Mouse (Mus musculus) regulatory T cell (primary cell): ENCODE data around the gene Bag6.

Experiments
- in situ Hi-C: fragments of 300-600 bp; cut with MboI, MseI; formaldehyde crosslinking; loops from one replicate; pipeline ENCODE4 v1.15.1; 2025; ENCODE audit warnings: high pct_unique_total_duplicates

The Bag6 gene

DNA sequence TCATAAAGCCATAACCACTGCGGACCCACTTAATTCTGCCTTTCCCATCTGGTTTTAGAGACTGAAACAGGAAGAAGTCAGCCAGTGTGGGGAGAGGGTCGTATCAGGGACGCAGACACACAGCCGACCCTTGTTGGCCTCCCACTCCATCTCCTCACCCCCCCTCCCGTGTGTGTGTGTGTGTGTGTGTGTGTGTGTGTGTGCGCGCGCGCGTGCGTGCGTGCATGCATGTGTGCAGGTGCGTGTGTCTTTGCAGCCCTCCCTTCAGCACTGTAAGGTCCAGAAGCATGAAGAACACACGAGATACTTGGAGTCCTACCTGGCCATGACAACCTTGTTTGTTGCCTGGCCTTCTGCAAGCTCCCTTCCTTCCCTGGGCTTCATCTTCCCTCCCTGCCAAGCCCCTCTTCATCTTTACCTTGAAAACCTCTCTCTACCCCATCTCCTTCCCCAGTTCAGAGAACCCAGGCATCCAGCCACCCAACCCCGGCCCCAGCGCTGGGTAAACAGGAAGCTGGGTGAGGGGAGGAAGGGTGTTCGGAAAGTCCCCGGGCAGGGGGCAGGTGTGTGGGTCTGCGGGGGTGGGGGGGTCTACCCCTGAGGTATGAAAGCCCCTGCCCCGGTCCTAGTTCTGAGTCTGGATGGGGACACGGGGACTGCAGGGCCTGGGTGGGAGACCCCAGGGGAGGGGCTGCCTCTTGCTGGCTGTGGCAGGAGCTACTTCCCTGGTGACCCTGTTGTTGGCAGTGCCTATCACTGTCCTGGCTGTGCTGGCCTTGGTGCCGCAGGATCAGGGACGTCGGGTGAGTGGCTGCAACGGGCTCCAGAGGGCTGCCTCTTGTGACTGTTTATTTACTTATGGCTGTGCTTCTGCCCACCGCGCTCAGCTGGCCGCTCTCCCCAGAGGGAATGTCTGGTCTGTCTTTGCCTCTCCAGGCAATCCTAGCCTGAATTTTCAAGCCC lies 59.2 kb downstream of the Bag6 start, which contains the start of gene Ltb:
Ltb (plus strand) TSS at position 559 of the 963 bp plus-strand sequence.
- in situ Hi-C loops, result loop anchor here (10.0 kb wide), 1 partner anchor 999 kb away; the partner anchor contains the start of gene Psmb8

DNA sequence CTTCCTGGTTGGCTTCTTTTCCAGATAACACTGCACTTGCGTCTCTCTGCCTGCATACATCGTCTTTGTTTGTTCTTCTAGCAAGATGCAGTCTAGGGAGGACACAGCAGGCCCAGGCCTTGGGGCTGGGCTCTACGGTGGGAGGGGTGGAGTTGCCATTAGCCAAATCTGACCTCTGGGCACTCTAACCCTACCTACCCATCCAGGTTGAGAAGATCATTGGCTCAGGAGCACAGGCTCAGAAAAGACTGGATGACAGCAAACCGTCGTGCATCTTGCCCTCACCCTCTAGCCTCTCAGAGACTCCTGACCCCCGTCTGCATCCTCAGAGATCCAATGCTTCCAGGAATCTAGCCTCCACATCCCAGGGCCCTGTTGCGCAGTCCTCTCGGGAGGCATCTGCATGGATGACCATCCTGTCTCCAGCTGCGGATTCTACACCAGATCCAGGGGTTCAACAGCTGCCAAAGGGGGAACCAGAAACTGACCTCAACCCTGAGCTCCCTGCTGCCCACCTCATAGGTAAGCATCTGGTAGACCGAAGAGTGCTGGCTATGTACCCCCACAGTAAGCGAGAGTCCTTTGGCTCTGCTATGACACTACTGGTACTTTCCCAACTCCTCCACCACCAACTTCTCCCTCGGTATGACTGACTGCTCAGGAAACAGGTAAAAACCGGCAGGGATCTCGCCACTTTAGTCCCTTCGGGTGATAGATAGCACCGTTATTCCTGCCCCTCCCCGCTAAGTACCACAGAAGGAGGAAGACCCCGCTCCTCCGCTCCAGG lies 60.1 kb downstream of the Bag6 start:
- in situ Hi-C loops, result loop anchor here (10.0 kb wide), 1 partner anchor 1000 kb away; the partner anchor contains the start of gene Psmb8

DNA sequence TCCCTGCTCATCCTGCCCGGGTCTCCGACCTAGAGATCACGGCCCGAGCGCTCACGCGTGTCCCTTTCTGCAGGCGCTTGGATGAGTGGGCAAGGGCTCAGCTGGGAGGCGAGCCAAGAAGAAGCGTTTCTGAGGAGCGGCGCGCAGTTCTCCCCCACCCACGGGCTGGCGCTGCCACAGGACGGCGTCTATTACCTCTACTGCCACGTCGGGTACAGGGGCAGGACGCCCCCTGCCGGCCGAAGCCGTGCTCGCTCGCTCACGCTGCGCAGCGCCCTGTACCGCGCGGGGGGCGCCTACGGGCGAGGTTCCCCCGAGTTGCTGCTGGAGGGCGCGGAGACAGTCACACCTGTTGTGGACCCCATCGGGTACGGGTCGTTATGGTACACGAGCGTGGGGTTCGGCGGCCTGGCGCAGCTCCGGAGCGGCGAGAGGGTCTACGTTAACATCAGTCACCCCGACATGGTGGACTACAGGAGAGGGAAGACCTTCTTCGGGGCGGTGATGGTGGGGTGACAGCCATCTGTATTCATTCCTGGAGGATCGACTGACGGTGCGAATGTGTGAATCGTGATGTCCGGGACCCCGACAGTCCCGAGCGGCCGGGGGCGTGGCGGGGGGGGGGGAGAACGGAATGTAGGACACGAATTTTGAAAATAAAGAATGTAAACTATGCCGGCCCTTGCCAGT lies 60.8 kb downstream of the Bag6 start:
- in situ Hi-C loops, result loop anchor here (10.0 kb wide), 1 partner anchor 1001 kb away; the partner anchor contains the start of gene Psmb8

DNA sequence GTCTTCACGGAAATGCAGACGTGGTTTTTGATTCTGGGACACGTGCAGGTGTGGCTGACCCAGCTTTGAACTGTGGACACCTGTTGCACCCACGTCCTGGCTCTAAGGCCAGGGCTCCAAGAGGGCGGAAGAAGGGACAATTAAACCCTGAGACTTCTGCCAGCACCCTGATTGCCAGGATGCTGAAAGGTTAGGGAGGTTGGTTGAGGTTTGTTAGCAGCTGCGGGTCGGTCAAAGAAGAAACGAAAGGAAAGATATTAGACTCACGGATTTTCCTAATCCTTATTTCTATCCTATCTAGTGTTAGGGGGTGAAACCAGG lies 61.3 kb downstream of the Bag6 start:
- in situ Hi-C loops, result loop anchor here (10.0 kb wide), 1 partner anchor 1001 kb away; the partner anchor contains the start of gene Psmb8
